Mouse (Mus musculus) bone marrow, adult 2 months (tissue): ENCODE measurements around the gene 1700001P01Rik.

ENCODE experiments used
- CTCF ChIP-seq: fragments of 200-500 bp; IDR thresholded peaks from 2 replicates; pipeline ENCODE4 v1.5.1; 2011; ENCODE audit warnings: low read length, control low read depth; ENCODE audit not compliant: control insufficient read depth, insufficient read depth
- POLR2A ChIP-seq: fragments of 200-500 bp; IDR thresholded peaks from 2 replicates; pipeline ENCODE4 v1.6.1; 2011; ENCODE audit warnings: low read depth, mild to moderate bottlenecking, control low read depth, low read length, borderline replicate concordance; ENCODE audit not compliant: control insufficient read depth

DNA sequence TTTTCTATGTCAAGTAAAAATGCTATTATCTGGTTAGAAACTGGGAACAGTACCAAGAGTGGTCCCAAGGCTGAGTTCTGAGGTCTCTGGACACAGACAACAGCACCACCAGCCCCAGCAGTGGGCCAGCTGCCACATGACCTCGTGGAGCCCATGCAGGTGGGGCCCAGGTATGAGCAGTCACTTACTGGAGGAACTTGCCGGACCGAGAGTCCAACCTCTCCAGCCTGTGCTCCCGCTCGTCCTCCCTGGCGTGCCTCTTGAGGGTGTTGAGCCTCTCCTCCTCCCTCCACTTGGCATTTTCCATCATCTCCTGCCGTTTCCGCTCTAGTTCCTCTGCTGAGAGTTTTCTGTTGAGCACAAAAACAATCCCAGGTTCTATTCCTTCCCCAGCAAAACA, 27.9 kb downstream of the 1700001P01Rik start:
- TF ChIP-seq POLR2A (no peak), CTCF (no peak)
